Mouse (Mus musculus): ENCODE measurements around the gene Ms4a6b.
"Not testable (repeated sequence)": the region's sequence is repeated elsewhere in the genome, so short reads cannot be mapped to it uniquely, and the experiment has no call there.

Ms4a6b gene

GRCm38 (mm10) chr19:11533888-11534445 lies 17.7 kb downstream of the Ms4a6b start:
- peak; percentile 64 for DNase-seq (ENCODE audit: low read depth)

GRCm38 (mm10) chr19:11536593-11536992 lies 20.3 kb downstream of the Ms4a6b start, which contains the start of gene Ms4a4d:
Gene Ms4a4d, plus strand, starts transcription at chr19:11536801.
- no peak for DNase-seq (ENCODE audit: low read depth)

GRCm38 (mm10) chr19:11537336-11537735 lies 21.0 kb downstream of the Ms4a6b start:
- peak; percentile 25 for DNase-seq (ENCODE audit: low read depth)

DNA sequence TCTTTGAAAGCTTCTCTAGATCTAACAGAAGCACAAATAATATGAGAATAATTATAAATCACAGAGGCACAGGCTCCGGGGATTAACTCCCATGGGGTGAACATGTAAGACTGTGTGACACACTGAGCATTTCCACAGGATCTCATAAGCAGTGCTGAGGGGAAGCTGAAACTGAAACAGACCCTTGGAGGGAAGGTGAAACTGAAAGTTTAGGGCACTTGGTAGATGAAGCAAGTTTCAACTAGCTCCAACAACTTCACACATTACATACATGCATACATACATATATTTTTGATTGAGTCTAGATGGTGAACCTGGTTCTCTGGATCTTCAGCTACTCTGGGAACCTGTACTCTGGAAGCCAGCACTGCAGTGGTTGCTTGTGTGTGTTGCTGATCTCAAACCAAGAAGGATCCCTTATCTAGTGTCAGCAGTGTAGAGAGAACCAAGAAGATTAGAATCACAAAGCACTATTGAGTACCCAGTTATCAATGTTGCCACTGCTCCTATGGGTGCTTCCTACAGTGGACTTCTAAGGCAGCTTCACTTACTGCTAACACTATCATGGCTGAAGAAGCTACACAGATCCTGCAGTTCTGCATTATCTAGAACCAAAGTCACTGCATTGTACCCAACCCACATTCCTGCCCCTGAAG lies 24.0 kb downstream of the Ms4a6b start:
- peak; percentile 81 for DNase-seq (ENCODE audit: low read depth)

DNA sequence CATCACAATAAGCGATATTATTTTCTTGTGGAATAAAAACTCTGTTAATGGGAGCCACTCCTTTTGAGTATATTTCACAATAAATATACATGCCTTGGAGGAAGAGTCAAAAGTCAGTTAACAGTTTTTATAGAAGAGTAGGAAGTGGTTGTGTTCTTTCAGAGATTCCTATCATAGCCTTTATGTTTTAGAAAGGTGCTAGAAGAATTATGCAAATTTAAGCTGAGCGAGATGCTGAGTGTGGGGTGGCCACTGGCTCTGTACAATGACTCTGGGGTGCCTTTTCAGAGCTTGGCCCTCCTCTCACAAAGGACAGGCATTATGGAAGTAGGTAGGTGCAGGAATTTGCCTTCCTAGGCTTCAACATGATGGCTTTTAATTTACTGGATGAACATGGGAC lies 28.1 kb downstream of the Ms4a6b start:
- peak; percentile 43 for DNase-seq (ENCODE audit: low read depth)

- DNase-seq (ENCODE audit: low read depth), result no peak
Observed at GRCm38 (mm10) chr19:11547911-11548310, 31.6 kb downstream of the Ms4a6b start.

- no peak for DNase-seq (ENCODE audit: low read depth)
Observed at GRCm38 (mm10) chr19:11554726-11555125, 38.4 kb downstream of the Ms4a6b start.

DNA sequence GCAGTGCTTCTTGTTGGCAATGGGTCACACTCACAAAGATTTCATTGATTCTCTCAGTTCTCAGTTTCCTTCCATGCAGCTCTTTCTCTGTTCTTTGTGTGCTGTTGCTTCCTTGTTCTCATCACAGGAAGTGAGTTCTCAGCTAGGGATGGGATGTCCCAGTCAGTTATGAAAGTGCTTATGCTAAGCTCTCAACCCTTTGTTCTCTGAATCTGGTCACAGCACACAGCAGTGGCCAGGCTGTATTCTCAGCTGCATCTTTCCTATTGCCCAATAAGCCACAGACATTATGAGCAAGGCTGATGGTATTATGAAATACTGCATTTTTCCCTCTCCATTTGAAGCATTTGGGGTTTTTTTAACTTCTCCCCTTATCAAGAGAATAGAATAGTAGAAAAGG lies 43.2 kb downstream of the Ms4a6b start:
- not testable (repeated sequence) for DNase-seq (ENCODE audit: low read depth)

DNA sequence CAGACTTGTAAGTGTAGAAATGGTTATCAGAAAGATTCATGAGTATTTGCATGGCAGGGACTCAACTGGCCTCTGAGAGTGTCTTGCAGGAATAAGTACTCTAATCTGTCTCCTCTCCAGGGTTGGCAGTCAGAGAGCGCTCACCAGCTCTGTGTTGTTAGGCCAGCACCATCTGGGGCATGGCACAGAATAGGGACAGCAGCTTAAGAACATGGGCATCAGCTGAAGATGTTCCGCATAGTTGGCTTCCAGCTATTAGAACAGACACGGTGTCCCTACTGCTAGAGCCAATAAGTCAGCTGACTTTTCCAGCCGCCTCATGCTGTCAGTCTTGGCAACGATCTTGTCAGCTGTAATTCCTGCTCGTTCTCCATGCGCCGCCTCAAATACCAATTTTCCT lies 58.7 kb downstream of the Ms4a6b start:
- DNase-seq (ENCODE audit: low read depth), result no peak
